Mouse (Mus musculus) gastrocnemius, adult 8-10 months (tissue): ENCODE measurements around the gene Sectm1b. TPM values are rescaled to one million over a fixed set of nuclear protein-coding genes. Genes with fewer than 3 reads are reported as not detected.
"Not testable (repeated sequence)": the region's sequence is repeated elsewhere in the genome, so short reads cannot be mapped to it uniquely, and the experiment has no call there.

Source experiments
- DNase-seq, 2 experiments: peaks; one replicate each; pipeline ENCODE4 v3.0.0; 2022; ENCODE audit warnings: low spot score in 2 of 2
- total RNA-seq, 4 experiments: library from RNA; stranded (reverse); gene quantifications; 2 replicates each; pipeline ENCODE4 v1.2.4; 2022

The Sectm1b gene
- total RNA-seq, 4 experiments from 2014 or later: not detected

DNA sequence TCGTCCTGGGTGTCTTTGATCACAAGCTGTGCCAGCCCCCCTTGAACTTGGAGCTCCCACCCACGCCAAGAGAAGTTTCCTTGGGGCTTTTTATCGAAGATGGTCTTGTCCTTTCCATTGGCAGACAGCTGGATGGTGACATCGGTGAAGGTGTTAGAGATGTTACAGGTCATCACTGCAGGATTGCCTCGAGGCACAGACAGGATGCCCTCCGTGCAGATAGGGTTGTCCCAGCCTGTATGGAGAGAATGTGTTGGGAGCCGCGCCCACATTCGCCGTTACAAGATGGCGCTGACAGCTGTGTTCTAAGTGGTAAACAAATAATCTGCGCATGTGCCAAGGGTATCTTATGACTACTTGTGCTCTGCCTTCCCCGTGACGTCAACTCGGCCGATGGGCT, 6.3 kb upstream of the Sectm1b start:
- not testable (repeated sequence) for DNase-seq

DNA sequence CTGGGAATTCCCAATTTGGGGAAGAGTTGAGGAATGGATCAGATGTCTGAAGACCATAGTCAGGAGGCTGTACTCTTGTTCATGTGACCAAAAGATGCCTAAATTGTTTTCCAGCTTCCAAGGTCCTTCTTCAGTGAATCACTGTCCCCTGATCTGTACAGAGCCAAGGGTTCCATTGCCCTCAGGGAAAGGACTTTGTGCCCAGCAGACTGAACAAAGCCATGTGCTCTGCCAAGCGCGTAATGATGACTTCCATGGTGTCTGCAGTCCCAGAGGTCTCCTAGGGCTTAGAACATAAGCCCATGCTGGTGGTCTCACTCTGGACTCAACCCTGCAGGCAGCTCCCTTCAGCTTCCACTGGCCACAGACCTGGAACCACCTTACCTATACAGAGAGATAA, 4.5 kb upstream of the Sectm1b start:
- DNase-seq: no peak

DNA sequence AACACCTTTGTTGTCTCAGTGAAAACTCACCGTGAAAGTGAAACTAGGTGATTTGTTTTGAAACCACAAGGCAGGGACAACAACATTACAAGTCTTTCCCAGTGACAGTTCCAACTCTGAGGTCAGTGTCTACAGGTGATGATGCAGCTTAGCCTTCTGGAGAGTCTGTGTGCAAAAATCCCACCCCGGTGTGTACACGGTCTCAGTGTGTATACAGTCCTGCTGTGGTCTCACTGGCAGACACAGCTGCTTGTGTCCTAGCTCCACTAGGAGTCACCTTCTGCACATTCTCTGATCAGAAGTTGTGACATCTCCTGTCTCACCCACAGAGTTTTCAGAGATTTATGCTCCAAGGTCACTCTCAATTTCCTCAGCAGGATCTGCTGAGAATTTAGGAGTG, 828 bp upstream of the Sectm1b start:
- no peak for DNase-seq

DNA sequence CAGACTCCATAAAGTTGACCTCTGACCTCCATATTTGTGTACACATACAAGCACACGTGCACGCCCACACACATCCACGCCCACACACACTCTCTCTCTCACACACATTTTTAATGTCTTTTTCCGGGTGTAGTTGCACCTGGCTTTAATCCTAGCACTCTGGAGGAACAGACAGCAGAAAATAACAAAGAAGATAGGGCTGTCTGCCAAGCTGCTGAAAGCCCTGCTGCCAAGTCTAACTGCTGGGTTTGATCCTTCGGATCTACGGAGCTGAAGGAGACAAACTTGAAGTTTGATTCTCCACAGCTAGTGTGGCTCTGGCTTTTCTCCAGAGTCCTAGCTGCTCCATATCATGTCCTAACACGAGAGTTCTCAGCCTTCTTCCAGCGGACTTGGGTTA, 1.8 kb downstream of the Sectm1b start:
- no peak for DNase-seq

DNA sequence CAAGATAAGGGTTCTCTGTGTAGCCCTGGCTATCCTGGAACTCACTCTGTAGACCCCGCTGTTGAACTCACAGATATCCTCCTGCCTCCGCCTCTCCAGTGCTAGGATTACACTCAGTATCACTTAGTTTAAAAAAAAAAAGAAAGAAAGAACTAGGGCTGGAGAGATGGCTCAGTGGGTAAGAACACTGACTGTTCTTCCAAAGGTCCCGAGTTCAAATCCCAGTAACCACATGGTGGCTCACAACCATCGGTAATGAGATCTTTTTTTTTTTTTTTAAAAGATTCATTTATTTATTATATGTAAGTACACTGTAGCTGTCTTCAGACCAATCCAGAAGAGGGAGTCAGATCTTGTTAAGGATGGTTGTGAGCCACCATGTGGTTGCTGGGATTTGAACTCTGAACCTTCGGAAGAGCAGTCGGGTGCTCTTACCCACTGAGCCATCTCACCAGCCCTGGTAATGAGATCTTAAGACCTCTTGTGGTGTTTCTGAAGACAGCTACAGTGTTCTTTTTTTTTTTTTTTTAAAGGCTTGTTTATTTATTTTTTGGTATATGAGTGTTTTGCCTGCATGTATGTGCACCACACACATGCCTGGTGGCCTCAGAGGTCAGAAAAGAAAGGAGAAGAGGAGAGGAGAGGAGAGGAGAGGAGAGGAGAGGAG, 2.8 kb downstream of the Sectm1b start:
- DNase-seq: not testable (repeated sequence)

DNA sequence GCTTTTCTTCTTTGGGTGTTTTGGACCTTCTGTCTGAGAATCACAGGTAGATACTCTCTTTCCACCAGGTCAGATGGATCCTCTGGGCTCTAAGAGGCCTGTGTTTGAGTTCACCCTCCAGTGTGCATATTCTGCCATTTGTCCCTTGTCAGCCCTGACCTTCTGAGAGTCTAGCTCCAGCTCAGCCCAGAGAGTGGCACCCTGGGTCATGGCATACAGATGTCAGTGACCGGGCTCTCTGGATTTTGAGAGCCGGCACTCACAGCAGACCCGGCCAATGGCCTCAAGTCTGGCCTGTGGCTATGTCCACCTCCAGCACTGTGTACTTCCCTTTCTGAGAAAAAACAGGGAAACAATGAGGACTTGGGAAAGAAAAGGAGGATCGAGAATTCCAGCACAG, 3.9 kb downstream of the Sectm1b start:
- no peak for DNase-seq

DNA sequence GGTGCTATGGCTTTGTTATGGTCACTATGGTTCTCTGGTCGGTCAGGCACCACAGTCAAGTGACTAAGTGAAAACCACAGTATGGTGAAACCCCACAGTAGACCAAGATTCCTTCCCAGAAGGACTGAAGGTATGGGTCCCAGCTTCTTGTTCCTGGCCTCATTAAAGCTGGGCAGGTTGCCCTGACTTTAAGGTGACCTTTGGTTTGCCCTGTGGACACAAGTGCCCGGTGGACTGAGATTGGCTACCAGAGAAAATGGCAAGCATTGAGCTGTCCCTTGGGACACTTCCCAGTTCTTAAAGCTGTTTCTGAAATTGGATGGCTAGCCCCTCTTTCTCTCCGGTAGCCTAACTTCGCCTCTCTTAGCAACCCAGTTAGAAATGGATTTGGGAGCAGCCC, 4.4 kb downstream of the Sectm1b start:
- no peak for DNase-seq

DNA sequence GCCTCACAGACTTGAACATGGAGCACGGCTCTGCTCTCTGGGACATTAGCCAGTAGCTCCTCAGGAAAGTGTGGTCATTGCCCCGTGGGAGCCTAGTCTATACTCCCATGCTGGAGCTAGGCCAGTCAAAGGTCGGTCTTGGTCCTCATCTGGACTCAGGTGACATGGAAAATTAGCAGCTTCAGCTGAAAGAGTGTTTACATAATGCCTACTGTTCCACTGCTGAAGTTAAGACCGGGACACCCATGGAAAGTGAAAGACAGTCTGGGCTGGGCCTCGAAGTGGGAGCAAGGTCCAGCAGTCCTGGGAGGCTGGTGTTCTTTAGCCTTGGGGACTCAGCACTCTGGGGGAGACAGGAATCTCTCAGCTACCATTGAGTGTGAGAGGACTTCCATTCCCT, 5.2 kb downstream of the Sectm1b start:
- no peak for DNase-seq

DNA sequence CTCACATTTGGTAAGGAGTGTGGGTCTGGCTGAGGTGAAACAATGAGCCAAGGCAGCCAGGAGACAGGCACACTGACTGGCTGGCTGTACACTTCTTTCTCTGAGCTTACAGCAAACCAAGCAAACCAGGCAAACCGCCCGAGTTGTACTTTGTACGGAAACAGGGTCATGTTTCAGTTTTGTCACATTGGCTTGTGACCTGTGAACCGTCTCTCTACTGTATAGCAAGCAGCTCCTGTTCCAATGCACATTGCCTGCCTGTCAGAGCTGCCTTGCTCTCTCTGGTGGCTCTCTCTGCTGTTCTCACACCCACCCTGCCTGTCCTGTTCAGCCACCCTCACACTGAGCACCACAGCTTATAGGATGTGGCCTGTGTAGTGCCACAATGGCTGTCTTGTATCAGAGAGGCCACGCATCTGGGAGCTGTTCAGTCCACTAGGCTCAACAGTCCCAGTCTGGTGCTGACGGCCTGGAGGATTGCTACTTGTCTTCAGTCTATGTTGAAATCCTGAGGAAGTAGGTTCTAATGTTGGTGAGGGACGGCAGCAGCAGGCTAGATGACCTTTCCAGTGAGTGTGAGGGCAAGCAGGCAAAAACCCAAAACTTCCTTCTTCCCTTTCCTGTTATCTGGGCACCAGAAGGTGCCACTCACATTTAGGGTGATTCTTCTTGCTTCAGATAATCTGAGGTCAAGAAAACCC, 6.7 kb downstream of the Sectm1b start:
- peak in 1 of 2 experiments; percentile 11 for DNase-seq

DNA sequence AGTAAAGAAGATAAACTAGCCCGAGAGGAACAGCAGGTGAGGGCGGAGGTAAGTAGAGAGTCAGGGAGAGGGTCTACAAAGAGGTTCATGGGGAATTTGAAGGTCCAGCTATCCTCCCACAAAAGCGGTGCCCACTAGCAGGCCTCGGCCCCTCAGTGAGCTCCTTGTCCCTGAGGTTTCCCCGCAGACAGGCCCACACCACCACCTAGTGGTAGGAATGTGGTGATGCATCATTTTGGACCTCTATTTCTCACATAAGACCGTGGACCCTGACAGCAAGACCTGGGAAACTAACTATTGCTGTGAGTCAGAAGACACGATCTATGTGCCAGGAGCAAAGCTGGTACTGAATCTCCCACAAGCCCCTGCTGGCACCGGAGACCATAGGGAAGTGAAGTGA, 9.8 kb downstream of the Sectm1b start:
- peak; percentile 59 for DNase-seq

DNA sequence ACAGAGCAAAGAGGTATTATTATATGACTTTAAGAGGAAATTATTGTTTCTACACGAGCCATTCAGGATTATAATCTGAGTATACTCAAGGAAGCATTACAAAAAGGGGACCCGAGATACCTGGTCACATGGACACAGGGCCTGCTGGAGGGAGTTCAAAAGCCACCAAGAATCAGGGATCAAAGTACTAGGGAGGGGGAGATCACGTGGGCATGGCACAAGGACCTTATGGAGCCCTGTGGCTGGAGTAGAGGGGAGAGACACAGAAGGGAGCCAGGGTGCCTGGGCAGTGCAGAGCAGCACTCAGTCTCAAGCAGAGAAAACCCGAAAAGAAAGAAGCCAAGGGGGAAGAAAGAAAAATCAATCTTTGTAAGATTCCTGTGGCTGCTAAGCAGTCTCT, 11.0 kb downstream of the Sectm1b start:
- DNase-seq: no peak

DNA sequence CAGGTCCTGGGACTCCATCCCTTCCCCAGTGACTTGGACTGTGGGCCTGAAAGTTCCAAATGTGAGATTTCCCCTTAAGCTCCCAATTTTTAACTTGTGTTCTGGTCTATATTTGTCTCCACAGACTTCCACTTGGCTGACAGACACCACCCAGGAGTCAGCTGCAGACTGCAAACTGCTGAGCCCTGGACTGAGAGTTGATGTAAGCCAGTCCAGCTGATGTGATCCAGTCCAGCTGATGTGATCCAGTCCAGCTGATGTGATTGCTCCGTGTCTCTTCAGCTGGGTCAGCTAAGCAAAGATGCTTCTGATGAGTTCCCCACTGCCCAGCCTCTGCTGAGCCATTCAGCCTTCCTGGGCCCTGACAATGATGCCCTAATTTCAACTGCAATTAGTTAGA, 11.6 kb downstream of the Sectm1b start:
- no peak for DNase-seq

DNA sequence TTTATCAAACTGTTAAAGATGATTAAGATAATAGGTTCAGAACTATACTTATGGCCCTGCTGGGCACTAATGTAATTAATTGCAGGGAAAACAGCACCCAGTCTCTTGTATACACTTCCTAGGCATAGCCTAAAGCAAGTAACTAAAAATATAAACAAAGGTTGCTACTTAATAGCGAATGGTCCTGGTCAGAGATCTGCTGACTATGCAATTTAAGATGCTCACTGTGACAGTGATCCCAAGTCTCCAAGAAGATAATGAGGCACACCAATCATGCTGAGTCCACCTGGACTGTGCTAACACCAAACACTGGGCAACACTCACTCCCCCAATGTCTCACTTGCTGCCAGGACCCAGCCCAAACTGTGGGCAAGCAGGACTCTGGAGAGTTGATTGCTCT, 13.5 kb downstream of the Sectm1b start:
- no peak for DNase-seq

DNA sequence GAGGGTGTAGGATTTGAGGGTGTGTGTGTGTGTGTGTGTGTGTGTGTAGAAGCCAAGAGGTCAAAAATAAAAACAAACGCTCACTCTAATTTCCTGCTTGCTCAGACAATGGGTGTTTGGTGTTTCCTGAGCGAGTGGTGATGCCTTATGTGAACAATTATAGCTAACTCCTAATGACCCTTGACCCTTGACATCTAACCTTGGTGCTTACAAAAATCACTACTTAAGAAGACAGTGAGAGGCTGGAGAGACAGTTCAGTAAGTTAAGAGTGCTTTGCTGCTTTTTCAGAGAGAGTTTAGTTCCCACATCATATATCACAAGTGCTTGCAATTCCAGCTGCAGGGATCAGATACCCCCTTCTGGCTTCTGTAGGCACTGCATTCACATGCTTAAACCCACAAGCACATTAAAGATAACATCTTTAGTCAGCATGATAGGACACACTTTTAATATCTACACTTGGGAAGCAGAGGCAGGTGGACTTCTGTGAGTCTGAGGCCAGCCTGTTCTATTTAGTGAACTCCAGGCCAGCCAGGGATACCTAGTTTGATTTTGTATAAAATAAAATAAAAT, 15.5 kb downstream of the Sectm1b start:
- no peak for DNase-seq

DNA sequence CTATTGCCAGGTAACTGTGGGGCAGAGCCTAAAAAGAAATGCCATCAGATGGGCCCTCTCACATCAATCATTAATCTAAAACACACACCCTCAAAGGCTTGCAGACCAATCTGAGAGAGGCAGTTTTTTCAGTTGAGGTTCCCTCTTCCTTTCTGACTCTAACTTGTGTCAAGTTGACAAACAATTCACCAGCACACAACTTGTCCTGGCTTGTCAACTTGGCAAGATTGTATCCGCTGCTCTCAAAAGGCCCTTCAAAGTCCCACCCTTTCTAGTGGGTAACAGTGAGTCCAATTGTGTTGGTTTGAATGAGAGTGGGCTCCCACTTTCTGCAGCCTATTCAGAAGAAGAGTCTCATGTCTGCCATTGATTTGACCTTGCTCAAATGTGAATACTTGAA, 18.1 kb downstream of the Sectm1b start:
- no peak for DNase-seq

DNA sequence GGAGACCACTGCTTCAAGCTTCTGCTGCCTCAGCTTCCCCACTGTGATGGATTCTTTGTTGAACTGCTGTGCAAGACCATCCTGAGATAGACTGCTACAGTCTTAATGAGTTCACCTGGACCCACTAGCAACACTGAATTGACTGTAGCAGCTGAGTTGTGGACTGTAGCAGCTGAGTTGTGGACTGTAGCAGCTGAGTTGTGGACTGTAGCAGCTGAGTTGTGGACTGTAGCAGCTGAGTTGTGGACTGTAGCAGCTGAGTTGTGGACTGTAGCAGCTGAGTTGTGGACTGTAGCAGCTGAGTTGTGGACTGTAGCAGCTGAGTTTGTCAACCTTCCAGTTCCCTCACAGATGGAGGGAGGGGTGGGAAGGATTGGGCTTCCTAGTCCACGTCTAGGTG, 20.3 kb downstream of the Sectm1b start:
- DNase-seq: not testable (repeated sequence)

DNA sequence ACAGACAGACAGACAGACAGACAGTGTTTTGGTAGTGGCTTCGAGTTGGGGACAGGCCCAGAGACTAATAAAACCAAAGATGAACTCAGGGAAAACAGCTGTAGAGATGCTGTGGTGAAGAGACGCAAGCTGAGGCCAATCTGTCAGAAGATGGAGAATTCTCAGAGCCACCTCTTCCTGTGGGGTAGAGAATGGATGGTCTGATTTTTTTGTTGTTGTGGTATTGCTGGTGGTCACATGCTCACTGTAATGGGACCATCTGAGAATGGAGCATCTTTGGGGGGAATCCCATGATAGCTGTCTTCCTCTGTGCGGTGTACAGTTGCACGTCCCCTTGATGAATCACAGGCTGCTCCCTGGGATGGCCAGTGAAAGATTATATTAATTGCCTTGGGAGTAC, 20.9 kb downstream of the Sectm1b start:
- no peak for DNase-seq

DNA sequence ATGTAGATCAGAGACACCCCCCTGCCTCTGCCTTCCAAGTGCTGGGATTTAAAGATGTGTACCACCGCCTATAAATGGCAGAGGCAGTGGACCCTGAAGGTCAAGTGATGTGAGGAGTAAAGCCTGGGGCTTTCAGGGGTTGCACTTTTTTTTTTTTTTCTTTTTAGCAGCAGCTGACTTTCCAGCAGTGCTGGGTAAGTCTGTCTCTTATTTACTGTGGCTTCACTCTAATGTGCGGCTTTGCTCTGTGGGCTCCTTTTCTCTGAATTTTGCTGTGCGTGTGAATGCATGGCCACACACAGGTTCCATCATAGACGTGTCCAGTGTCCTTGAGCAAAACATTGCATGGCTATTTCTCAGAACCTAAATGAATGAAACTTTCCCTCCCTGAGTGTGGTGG, 21.7 kb downstream of the Sectm1b start:
- no peak for DNase-seq

DNA sequence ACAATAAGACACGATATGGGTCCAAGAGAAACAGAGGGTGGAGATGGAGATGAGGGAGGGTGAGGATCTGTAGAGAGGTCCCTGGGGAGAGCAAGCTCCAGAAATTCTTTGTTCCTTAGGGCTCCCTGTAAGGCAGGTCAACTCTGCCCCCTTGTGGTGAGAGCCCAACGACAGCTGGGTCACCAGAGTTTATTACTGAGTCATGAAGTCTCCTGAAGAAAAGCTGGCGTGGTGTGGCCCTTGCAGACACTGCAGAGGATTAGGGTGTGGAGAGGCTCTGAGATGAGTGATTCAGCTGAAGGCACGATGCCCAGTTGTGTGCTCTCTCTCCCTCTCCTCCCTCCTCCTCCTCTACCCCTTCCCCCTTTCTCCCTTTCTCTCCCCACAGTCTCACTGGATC, 22.2 kb downstream of the Sectm1b start:
- peak; percentile 74 to 80 for DNase-seq

DNA sequence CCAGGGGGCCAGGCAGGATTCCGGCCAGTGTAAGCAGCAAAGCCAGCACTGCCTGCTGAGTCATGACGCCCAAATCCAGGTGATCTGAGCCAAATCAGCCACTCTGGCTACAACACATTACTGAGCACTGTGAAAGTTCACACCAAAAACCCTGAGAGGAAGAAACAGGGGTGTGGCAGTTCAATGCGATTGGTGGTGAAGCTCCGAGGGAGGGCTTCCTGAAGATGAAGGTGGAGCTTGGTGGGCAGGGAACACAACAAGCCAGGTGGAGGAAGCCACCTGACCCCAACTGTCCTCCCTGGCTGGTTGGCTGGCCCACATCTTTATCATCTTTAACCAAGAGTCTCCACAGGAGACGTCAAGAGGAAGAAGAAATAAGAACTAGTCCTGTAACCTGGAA, 24.1 kb downstream of the Sectm1b start, which contains the start of gene Cd7:
Gene Cd7, minus strand, starts transcription at position 117 of the 400 bp plus-strand sequence.
- no peak for DNase-seq

DNA sequence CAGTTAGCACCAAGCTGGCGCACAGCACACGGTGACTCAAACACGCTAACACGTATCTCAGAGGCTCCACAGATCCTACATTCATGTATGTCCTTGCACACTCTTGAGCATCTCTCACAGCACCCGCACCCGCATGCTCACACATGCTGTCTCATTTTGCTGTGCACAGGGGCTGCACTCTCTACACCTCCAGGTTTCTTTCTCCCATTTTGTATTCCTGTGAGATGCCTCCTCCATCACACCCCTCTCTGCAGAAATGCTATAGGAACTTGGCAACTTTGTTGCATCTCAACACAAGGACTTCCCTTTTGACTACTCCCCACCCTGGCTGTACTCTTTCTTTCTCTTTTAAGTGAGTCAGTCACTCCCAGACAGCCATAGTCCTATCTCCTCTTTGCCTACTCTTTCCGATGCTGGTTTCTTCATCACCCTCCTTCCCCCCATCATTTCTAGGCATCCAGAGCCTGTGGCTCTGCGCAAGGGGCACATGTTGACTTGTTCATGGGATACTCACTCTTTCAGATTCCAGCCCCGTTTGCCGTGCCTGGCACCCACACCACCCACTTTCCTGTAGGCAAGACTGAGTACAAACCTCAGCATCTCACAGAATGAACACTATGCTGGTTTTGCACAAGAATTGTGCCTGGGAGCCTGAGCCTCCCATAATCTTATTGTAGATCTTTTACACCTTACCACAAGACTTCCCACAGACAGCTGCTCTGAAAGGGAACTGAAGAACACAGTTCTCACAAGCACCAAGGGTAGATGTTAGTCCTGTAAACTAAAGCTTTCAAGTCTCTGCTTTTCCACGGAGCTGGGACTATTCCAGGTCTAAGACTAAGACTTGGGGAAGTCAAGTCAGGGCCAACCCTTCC, 24.8 kb downstream of the Sectm1b start:
- no peak for DNase-seq

DNA sequence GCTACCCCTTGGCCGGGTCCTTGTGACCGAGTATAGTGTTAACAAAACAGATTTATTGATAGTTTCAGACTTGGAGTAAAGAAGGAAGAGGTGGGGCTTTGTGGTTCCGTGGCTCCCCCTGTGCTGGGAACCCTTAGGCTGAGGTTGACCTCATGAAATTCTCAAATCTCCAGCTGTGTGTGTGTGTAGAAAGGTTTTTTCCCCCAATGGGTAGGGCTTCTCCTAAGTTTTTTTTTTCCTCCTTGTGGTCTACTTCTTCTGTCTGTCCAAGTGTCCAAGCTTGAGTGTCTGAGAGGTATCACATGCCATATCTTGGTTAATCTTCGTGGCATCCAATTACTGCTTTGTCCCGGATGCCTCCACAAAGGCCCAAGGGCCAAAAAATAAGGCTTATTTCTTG, 30.3 kb downstream of the Sectm1b start:
- no peak for DNase-seq
